Mouse (Mus musculus) adrenal gland, postnatal 4 days (tissue): ENCODE results near the gene Olfr175-ps1. TPM values are rescaled to one million over a fixed set of nuclear protein-coding genes. Genes with fewer than 3 reads are reported as not detected.

Source experiments
- DNase-seq, 2 experiments: peaks; one replicate each; pipeline ENCODE4 v3.0.0; 2021 to 2022; ENCODE audit warnings: low spot score in 2 of 2, mixed read lengths in 2 of 2
- long read RNA-seq, 2 experiments: library from polyadenylated mRNA; stranded (forward); transcript quantifications; one replicate each; pipeline ENCODE4 v2.0.0; 2021
- total RNA-seq, 2 experiments: library from RNA; stranded (reverse); gene quantifications; 2 replicates each; pipeline ENCODE4 v1.2.3; 2021

Olfr175-ps1 gene
- not detected for total RNA-seq
- long read RNA-seq, experiment 1: 0 reads
- long read RNA-seq, experiment 2: 0 reads

- no peak for DNase-seq
These were observed at the start of gene Olfr175-ps1 for GRCm38 (mm10) chr16:58826732-58827319. Gene Olfr175-ps1, minus strand, starts transcription at chr16:58826782.

- DNase-seq: no peak
These were observed 48.1 kb upstream of the Olfr175-ps1 start, which contains the start of gene Olfr177 for GRCm38 (mm10) chr16:58874668-58875067. Gene Olfr177, minus strand, starts transcription at chr16:58874768.

GRCm38 (mm10) chr16:58861479-58861878 is 34.9 kb upstream of the Olfr175-ps1 start:
- DNase-seq: no peak

- no peak for DNase-seq
These were observed 33.6 kb upstream of the Olfr175-ps1 start for GRCm38 (mm10) chr16:58860032-58860737.

- DNase-seq: no peak
These were observed 26.4 kb downstream of the Olfr175-ps1 start, which contains the start of gene Olfr173 for GRCm38 (mm10) chr16:58800168-58800567. Gene Olfr173, minus strand, starts transcription at chr16:58800268.

Other genes with a start within 250 kb of the Olfr175-ps1 start
- gene Gm813, start 209.8 kb downstream of the Olfr175-ps1 start, total RNA-seq: not detected
- not detected for gene E330017A01Rik, start 188.0 kb downstream of the Olfr175-ps1 start, total RNA-seq
- 10 to 100 TPM; 36.5 to 45.9 TPM for gene Cpox, start 156.5 kb downstream of the Olfr175-ps1 start, total RNA-seq
- not detected for gene Gpr15, start 107.7 kb downstream of the Olfr175-ps1 start, total RNA-seq
- gene Cldnd1, start 98.9 kb downstream of the Olfr175-ps1 start, total RNA-seq: 10 to 100 TPM; 71.9 to 75.0 TPM
- not detected for gene Olfr172, start 63.6 kb downstream of the Olfr175-ps1 start, total RNA-seq
- not detected for gene Olfr173, start 26.5 kb downstream of the Olfr175-ps1 start, total RNA-seq
- not detected for gene Olfr177, start 48.0 kb upstream of the Olfr175-ps1 start, total RNA-seq
- gene Olfr178, start 65.3 kb upstream of the Olfr175-ps1 start, total RNA-seq: not detected
- not detected for gene Olfr181, start 102.0 kb upstream of the Olfr175-ps1 start, total RNA-seq
- gene Olfr180, start 102.6 kb upstream of the Olfr175-ps1 start, total RNA-seq: not detected
- gene Olfr183, start 168.6 kb upstream of the Olfr175-ps1 start, total RNA-seq: not detected
- gene Olfr186, start 203.5 kb upstream of the Olfr175-ps1 start, total RNA-seq: not detected
- gene Olfr187, start 213.0 kb upstream of the Olfr175-ps1 start, total RNA-seq: not detected